Mouse (Mus musculus) intestine, embryonic 14.5 days (tissue): Measurements from ENCODE around the gene Rnft2. TPM values are rescaled to one million over a fixed set of nuclear protein-coding genes. Genes with fewer than 3 reads are reported as not detected.
A peak's percentile ranks its signal among the peaks of the same experiment; 100 is the strongest.

Source experiments
- ATAC-seq: fragments of 200-750 bp; cut with Nextera tagmentation; replicated peaks from 2 replicates; pipeline ENCODE4 v1.8.0; 2017; ENCODE audit warnings: low read depth, moderate number of reproducible peaks, moderate TSS enrichment, moderate library complexity; ENCODE audit not compliant: low FRiP score, low TSS enrichment
- DNase-seq: peaks from one replicate; pipeline ENCODE4 v3.0.0-alpha.2; 2018; ENCODE audit warnings: low spot score
- H3K27ac ChIP-seq: fragments of 300-500 bp; sonication (generic); 2 replicates; pipeline ENCODE4 v1.5.1; 2014; ENCODE audit warnings: low read depth, mild to moderate bottlenecking, control low read depth
- H3K27me3 ChIP-seq: fragments of 300-500 bp; sonication (generic); replicated peaks from 2 replicates; pipeline ENCODE4 v1.6.1; 2014; ENCODE audit warnings: low read length, control low read depth; ENCODE audit not compliant: control insufficient read depth, insufficient read depth
- H3K36me3 ChIP-seq: fragments of 300-500 bp; sonication (generic); 2 replicates; pipeline ENCODE4 v1.6.1; 2014; ENCODE audit warnings: low read length, control low read depth; ENCODE audit not compliant: control insufficient read depth, insufficient read depth
- H3K4me1 ChIP-seq: fragments of 300-500 bp; sonication (generic); replicated peaks from 2 replicates; pipeline ENCODE4 v1.6.1; 2014; ENCODE audit warnings: low read length, control low read depth, mixed read lengths; ENCODE audit not compliant: control insufficient read depth, insufficient read depth
- H3K4me2 ChIP-seq: fragments of 300-500 bp; sonication (generic); 2 replicates; pipeline ENCODE4 v1.6.1; 2014; ENCODE audit warnings: low read length
- H3K4me3 ChIP-seq: fragments of 300-500 bp; sonication (generic); 2 replicates; pipeline ENCODE4 v1.5.1; 2014; ENCODE audit warnings: low read depth, low read length, control low read depth, mixed read lengths
- H3K9ac ChIP-seq: fragments of 300-500 bp; sonication (generic); 2 replicates; pipeline ENCODE4 v1.6.1; 2014; ENCODE audit warnings: mild to moderate bottlenecking, low read length
- H3K9me3 ChIP-seq: fragments of 300-500 bp; sonication (generic); 2 replicates; pipeline ENCODE4 v1.6.1; 2016; ENCODE audit warnings: low read length, control low read depth; ENCODE audit not compliant: control insufficient read depth
- WGBS: fragments of 180-500 bp; shearing (Covaris S2); extraction: QIAGEN DNeasy Blood & Tissue Kit; methylation state at CpG from one replicate; pipeline ENCODE4 v1.1.7; 2014; 5-methylcytosine and 5-hydroxymethylcytosine counted together
- polyA plus RNA-seq: library from polyadenylated mRNA; unstranded; fragments of >200 nt; fragmentation: Nextera tagmentation; extraction: Ambion mirVana; gene quantifications from 2 replicates; pipeline ENCODE4 v1.2.1, GENCODE M21; 2014

Rnft2 gene
- polyA plus RNA-seq, 1 experiment from 2014 or later = 2.5 TPM

GRCm38 (mm10) chr5:118199670-118200069, 45.2 kb downstream of the Rnft2 start:
- ATAC-seq = no peak

GRCm38 (mm10) chr5:118197421-118197820, 47.5 kb downstream of the Rnft2 start:
- Histone ChIP-seq H3K9ac (no peak overlapping the region), H3K27me3 (0 out of 2 replicates have a peak, but pooled peaks cover 3% of the 10 kb centered on the region), H3K27ac (no peak overlapping the region), H3K36me3 (no peaks in the 10 kb centered on the region), H3K4me1 (no peaks in the 10 kb centered on the region), H3K4me3 (no peak overlapping the region), H3K9me3 (no peaks in the 10 kb centered on the region), H3K4me2 (no peak overlapping the region)
- ATAC-seq = no peak
- WGBS = 75% methylated on average over 13 of the region's 13 CpGs
- DNase-seq = no peak

More at GRCm38 (mm10) chr5:118199670-118200069, 45.2 kb downstream of the Rnft2 start:
- Histone ChIP-seq H3K9me3 (no peaks in the 10 kb centered on the region), H3K27ac (no peak overlapping the region), H3K27me3 (no peaks in the 10 kb centered on the region), H3K9ac (no peak overlapping the region), H3K4me2 (no peak overlapping the region), H3K4me3 (no peak overlapping the region), H3K4me1 (no peaks in the 10 kb centered on the region), H3K36me3 (no peaks in the 10 kb centered on the region)
- DNase-seq = no peak
- WGBS = 62% methylated on average over 5 of the region's 5 CpGs

- H3K9ac ChIP-seq = no peak overlapping the region
- 0 out of 2 replicates have a peak, but pooled peaks cover 8% of the 10 kb centered on the region for H3K27me3 ChIP-seq
- 31% methylated on average over 18 of the region's 18 CpGs for WGBS
- no peaks in the 10 kb centered on the region for H3K4me1 ChIP-seq
- H3K4me3 ChIP-seq = no peak overlapping the region
- H3K36me3 ChIP-seq = no peaks in the 10 kb centered on the region
- DNase-seq = no peak
- no peaks in the 10 kb centered on the region for H3K9me3 ChIP-seq
- H3K27ac ChIP-seq = no peak overlapping the region
- ATAC-seq = no peak
- H3K4me2 ChIP-seq = no peak overlapping the region
These were observed 52.7 kb downstream of the Rnft2 start for GRCm38 (mm10) chr5:118192221-118192620.

GRCm38 (mm10) chr5:118190491-118190890, 54.4 kb downstream of the Rnft2 start:
- Histone ChIP-seq H3K27me3 (0 out of 2 replicates have a peak, but pooled peaks cover 8% of the 10 kb centered on the region), H3K4me3 (no peak overlapping the region), H3K4me2 (no peak overlapping the region), H3K9me3 (no peaks in the 10 kb centered on the region), H3K27ac (no peak overlapping the region), H3K4me1 (no peaks in the 10 kb centered on the region), H3K36me3 (no peaks in the 10 kb centered on the region), H3K9ac (no peak overlapping the region)
- ATAC-seq = no peak
- DNase-seq = no peak
- 76% methylated on average over 9 of the region's 9 CpGs for WGBS

GRCm38 (mm10) chr5:118188356-118188755, 56.6 kb downstream of the Rnft2 start:
- 52% methylated on average over 6 of the region's 6 CpGs for WGBS
- Histone ChIP-seq H3K9me3 (no peaks in the 10 kb centered on the region), H3K27ac (no peak overlapping the region), H3K9ac (no peak overlapping the region), H3K4me1 (no peaks in the 10 kb centered on the region), H3K4me2 (no peak overlapping the region), H3K36me3 (no peaks in the 10 kb centered on the region), H3K4me3 (no peak overlapping the region), H3K27me3 (0 out of 2 replicates have a peak, but pooled peaks cover 8% of the 10 kb centered on the region)
- ATAC-seq = no peak
- no peak for DNase-seq

- H3K9ac ChIP-seq = no peak overlapping the region
- H3K4me3 ChIP-seq = no peak overlapping the region
- DNase-seq = no peak
- H3K9me3 ChIP-seq = no peaks in the 10 kb centered on the region
- no peaks in the 10 kb centered on the region for H3K4me1 ChIP-seq
- ATAC-seq = no peak
- H3K27ac ChIP-seq = no peak overlapping the region
- H3K4me2 ChIP-seq = no peak overlapping the region
- 84% methylated on average over 9 of the region's 9 CpGs for WGBS
- no peaks in the 10 kb centered on the region for H3K36me3 ChIP-seq
- 0 out of 2 replicates have a peak, but pooled peaks cover 3% of the 10 kb centered on the region for H3K27me3 ChIP-seq
These were observed 57.8 kb downstream of the Rnft2 start for GRCm38 (mm10) chr5:118186903-118187633.

- no peaks in the 10 kb centered on the region for H3K36me3 ChIP-seq
- WGBS = 72% methylated on average over 7 of the region's 7 CpGs
- peaks cover 4% of the 10 kb centered on the region; the same call in 1 of the 2 replicates for H3K9me3 ChIP-seq
- no peak overlapping the region for H3K4me2 ChIP-seq
- H3K27ac ChIP-seq = no peak overlapping the region
- H3K4me1 ChIP-seq = peaks cover 6% of the 10 kb centered on the region
- no peak overlapping the region for H3K9ac ChIP-seq
- DNase-seq (no peak), ATAC-seq (no peak)
- peaks cover 24% of the 10 kb centered on the region for H3K27me3 ChIP-seq
- H3K4me3 ChIP-seq = no peak overlapping the region
These were observed 67.3 kb downstream of the Rnft2 start for GRCm38 (mm10) chr5:118177640-118178039.

- Histone ChIP-seq H3K27me3 (peaks cover 48% of the 10 kb centered on the region), H3K27ac (no peak overlapping the region), H3K4me2 (peak overlapping the region; percentile 43; the same call in 1 of the 2 replicates), H3K4me1 (peaks cover 17% of the 10 kb centered on the region), H3K36me3 (no peaks in the 10 kb centered on the region), H3K9me3 (peaks cover 4% of the 10 kb centered on the region; the same call in 1 of the 2 replicates), H3K4me3 (no peak overlapping the region), H3K9ac (no peak overlapping the region)
- DNase-seq (no peak), ATAC-seq (no peak)
- 14% methylated on average over 2 of the region's 2 CpGs for WGBS
These were observed 69.8 kb downstream of the Rnft2 start for GRCm38 (mm10) chr5:118175137-118175536.
